Mouse (Mus musculus) olfactory bulb, adult 2 months (tissue): ENCODE data around the gene Cntnap2. TPM values are rescaled to one million over a fixed set of nuclear protein-coding genes. Genes with fewer than 3 reads are reported as not detected.

Source experiments
- H3K27ac ChIP-seq: fragments of 200-500 bp; 2 replicates; pipeline ENCODE4 v1.5.1; 2012; ENCODE audit warnings: low read depth, low read length; ENCODE audit not compliant: insufficient read depth
- H3K4me1 ChIP-seq: fragments of 200-500 bp; 2 replicates; pipeline ENCODE4 v1.6.1; 2012; ENCODE audit warnings: low read length; ENCODE audit not compliant: control insufficient read depth, insufficient read depth
- H3K4me3 ChIP-seq: fragments of 200-500 bp; 2 replicates; pipeline ENCODE4 v1.5.1; 2012; ENCODE audit warnings: mild to moderate bottlenecking, low read depth, low read length, moderate library complexity; ENCODE audit not compliant: insufficient read depth
- CTCF ChIP-seq: fragments of 200-500 bp; IDR thresholded peaks from 2 replicates; pipeline ENCODE4 v1.5.1; 2012; ENCODE audit warnings: low read depth, mild to moderate bottlenecking, low read length, moderate library complexity; ENCODE audit not compliant: insufficient read depth
- POLR2A ChIP-seq: fragments of 200-500 bp; IDR thresholded peaks from 2 replicates; pipeline ENCODE4 v1.6.1; 2012; ENCODE audit warnings: mild to moderate bottlenecking, low read depth, low read length, moderate library complexity; ENCODE audit not compliant: insufficient read depth
- WGBS: fragments of 180-500 bp; shearing (Covaris S2); methylation state at CpG from one replicate; pipeline ENCODE4 v1.1.7; 2018; 5-methylcytosine and 5-hydroxymethylcytosine counted together
- polyA plus RNA-seq: library from polyadenylated mRNA; stranded (reverse); fragments of >200 nt; gene quantifications from 2 replicates; pipeline ENCODE4 v1.2.4, GENCODE M21; 2012; ENCODE audit warnings: low replicate concordance; ENCODE audit not compliant: missing spikeins, insufficient read depth, insufficient read length

Cntnap2 gene
- polyA plus RNA-seq, 1 experiment, result not detected

- no peak overlapping the region for H3K4me3 ChIP-seq
- no peak for TF ChIP-seq POLR2A
- no peak for TF ChIP-seq CTCF
- no peak overlapping the region for H3K27ac ChIP-seq
- H3K4me1 ChIP-seq, result peaks cover under 1% of the 10 kb centered on the region
- 85% methylated on average over 6 of the region's 6 CpGs for WGBS
Measured at GRCm38 (mm10) chr6:47338113-47338512, 2279.0 kb downstream of the Cntnap2 start.

GRCm38 (mm10) chr6:47340813-47341502 is 2281.8 kb downstream of the Cntnap2 start:
- 88% methylated on average over 4 of the region's 4 CpGs for WGBS
- no peaks in the 10 kb centered on the region for H3K4me1 ChIP-seq
- TF ChIP-seq CTCF, result no peak
- no peak for TF ChIP-seq POLR2A
- no peak overlapping the region for H3K4me3 ChIP-seq
- no peak overlapping the region for H3K27ac ChIP-seq

DNA sequence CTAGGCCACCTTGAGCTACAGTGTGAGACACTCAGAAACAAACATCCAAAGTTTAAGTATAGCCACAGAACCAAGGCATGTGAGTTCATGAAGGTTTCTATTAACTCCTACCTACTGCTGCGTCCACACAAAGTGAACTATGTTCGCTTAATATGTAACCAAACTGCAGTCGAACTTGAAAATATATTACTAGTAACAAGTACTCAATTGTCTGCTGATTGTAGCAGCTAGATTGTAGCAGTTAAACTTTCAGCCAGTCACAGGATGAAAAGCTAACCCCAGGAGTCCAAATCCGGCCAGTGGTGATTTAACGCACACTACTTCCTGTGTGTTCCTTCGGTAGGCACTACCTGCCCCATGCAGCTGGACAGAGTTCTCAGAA is 2282.3 kb downstream of the Cntnap2 start:
- WGBS, result 82% methylated on average over 6 of the region's 6 CpGs
- H3K4me1 ChIP-seq, result no peaks in the 10 kb centered on the region
- no peak overlapping the region for H3K27ac ChIP-seq
- TF ChIP-seq CTCF (no peak), POLR2A (no peak)
- no peak overlapping the region for H3K4me3 ChIP-seq

GRCm38 (mm10) chr6:47343245-47343644 is 2284.1 kb downstream of the Cntnap2 start:
- 83% methylated on average over 1 of the region's 1 CpGs for WGBS
- H3K4me3 ChIP-seq, result no peak overlapping the region
- no peaks in the 10 kb centered on the region for H3K4me1 ChIP-seq
- no peak overlapping the region for H3K27ac ChIP-seq
- TF ChIP-seq POLR2A, result no peak
- no peak for TF ChIP-seq CTCF

DNA sequence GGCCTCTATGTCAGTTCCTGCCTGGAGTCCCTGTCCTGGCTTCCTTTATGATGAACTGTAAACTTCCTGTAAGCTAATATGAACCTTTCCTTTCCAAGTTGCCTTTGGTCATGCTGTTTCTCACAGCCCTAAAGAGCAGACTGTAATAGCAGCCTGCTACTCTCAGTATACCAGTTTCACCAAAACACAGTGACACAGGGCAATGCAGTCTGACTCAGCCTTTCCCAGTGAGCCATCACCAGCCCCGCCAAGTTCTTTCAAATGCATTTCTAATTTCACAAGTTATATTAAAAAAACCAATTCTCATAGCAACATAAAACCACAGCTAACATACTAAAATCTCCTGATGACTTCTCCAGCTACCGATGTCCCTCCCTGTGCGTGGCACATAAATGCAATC is 2285.5 kb downstream of the Cntnap2 start:
- TF ChIP-seq POLR2A (no peak), CTCF (no peak)
- no peak overlapping the region for H3K27ac ChIP-seq
- WGBS, result 59% methylated on average over 3 of the region's 3 CpGs
- no peak overlapping the region for H3K4me3 ChIP-seq
- no peaks in the 10 kb centered on the region for H3K4me1 ChIP-seq

- no peaks in the 10 kb centered on the region for H3K4me1 ChIP-seq
- no peak overlapping the region for H3K4me3 ChIP-seq
- no peak for TF ChIP-seq CTCF
- H3K27ac ChIP-seq, result no peak overlapping the region
- 93% methylated on average over 8 of the region's 8 CpGs for WGBS
Measured at GRCm38 (mm10) chr6:47350100-47350690, 2291.0 kb downstream of the Cntnap2 start.
